Mouse (Mus musculus): Measurements from ENCODE around the gene Skil. TPM values are rescaled to one million over a fixed set of nuclear protein-coding genes. Genes with fewer than 3 reads are reported as not detected.

The Skil gene
- total RNA-seq, 1 experiment from 2014 or later, result 54.3 TPM

- DNase-seq, result peak; percentile 72
These were observed 11.2 kb upstream of the Skil start for GRCm38 (mm10) chr3:31083507-31084245.

- DNase-seq, result no peak
These were observed 9.9 kb upstream of the Skil start for GRCm38 (mm10) chr3:31085000-31085399.

- no peak for DNase-seq
These were observed 5.8 kb upstream of the Skil start for GRCm38 (mm10) chr3:31088789-31089775.

- DNase-seq, result no peak
These were observed 4.9 kb upstream of the Skil start for GRCm38 (mm10) chr3:31089956-31090355.

- peak; percentile 21 for DNase-seq
These were observed 1.7 kb upstream of the Skil start for GRCm38 (mm10) chr3:31093196-31093595.

- DNase-seq, result peak; percentile 88
These were observed 1.1 kb upstream of the Skil start for GRCm38 (mm10) chr3:31093627-31094351.

GRCm38 (mm10) chr3:31095179-31095490 lies 277 bp downstream of the Skil start:
- no peak for DNase-seq

- peak; percentile 76 for DNase-seq
These were observed 765 bp downstream of the Skil start for GRCm38 (mm10) chr3:31095491-31096154.

- no peak for DNase-seq
These were observed 1.6 kb downstream of the Skil start for GRCm38 (mm10) chr3:31096155-31097101.

GRCm38 (mm10) chr3:31097102-31097720 lies 2.4 kb downstream of the Skil start:
- no peak for DNase-seq

- peak; percentile 57 for DNase-seq
These were observed 3.1 kb downstream of the Skil start for GRCm38 (mm10) chr3:31097976-31098375.

GRCm38 (mm10) chr3:31098556-31098955 lies 3.7 kb downstream of the Skil start:
- no peak for DNase-seq

GRCm38 (mm10) chr3:31100026-31100425 lies 5.2 kb downstream of the Skil start:
- DNase-seq, result no peak

GRCm38 (mm10) chr3:31100802-31101201 lies 5.9 kb downstream of the Skil start:
- no peak for DNase-seq

- DNase-seq, result no peak
These were observed 10.1 kb downstream of the Skil start for GRCm38 (mm10) chr3:31104936-31105335.

GRCm38 (mm10) chr3:31106597-31106996 lies 11.7 kb downstream of the Skil start:
- DNase-seq, result no peak

GRCm38 (mm10) chr3:31107674-31108073 lies 12.8 kb downstream of the Skil start:
- DNase-seq, result peak; percentile 34

GRCm38 (mm10) chr3:31109108-31109507 lies 14.2 kb downstream of the Skil start:
- no peak for DNase-seq

- no peak for DNase-seq
These were observed 28.2 kb downstream of the Skil start for GRCm38 (mm10) chr3:31123098-31123497.

GRCm38 (mm10) chr3:31126303-31126702 lies 31.4 kb downstream of the Skil start:
- no peak for DNase-seq
